Mouse (Mus musculus): ENCODE results near the gene Dusp3. TPM values are rescaled to one million over a fixed set of nuclear protein-coding genes. Genes with fewer than 3 reads are reported as not detected.

Gene Dusp3
- polyA plus RNA-seq, 1 experiment from 2014 or later, result 50.3 TPM

DNA sequence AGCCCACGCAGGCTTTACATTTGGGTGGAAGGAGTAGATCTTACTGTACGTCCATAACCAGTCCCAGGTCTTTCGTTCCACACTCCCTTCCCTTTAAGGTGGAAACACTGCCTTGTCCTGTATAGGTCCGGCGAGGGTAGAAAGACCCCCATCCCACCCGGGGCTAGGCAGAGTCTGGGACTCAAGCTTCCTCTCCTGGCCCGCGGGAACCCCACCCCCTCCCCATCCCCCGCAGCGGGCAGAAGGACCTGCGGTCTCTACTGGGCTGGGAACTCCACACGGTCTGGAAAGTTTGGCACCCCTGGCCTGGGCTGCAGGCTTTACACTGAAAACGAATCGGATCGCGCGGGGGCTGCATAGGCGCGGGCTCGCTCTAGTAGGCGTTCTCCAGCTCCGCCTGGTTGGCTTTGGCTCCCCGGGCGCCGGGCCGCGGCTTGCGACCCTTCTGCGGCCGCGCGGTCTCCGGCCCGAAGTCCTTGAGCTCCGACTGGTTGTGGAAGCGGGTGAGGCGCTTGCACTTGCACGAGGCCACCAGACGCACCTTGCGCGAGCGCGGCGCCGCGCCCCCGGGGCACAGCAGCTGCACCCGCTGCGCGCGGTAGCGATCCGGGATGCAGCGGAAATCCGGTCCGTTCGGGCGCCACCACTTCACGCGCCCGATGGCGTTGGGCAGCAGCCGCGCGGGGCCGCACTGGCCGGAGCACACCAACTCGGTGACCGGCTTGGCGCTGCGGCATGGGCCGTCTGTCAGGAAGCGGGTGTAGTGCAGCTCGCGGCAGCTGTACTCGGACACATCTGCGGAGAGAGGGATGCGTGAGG lies 23.1 kb downstream of the Dusp3 start:
- Histone ChIP-seq H3K27me3 (replicated peaks) (peaks cover 90% of the 10 kb centered on the region), H3K4me1 (peaks cover 53% of the 10 kb centered on the region), H3K4me2 (peak overlapping the region; percentile 90), H3K27ac (replicated peaks) (peak overlapping the region; percentile 33), H3K9me3 (no peaks in the 10 kb centered on the region), H3K9ac (peak overlapping the region; percentile 82), H3K4me3 (peak overlapping the region; percentile 62), H3K36me3 (no peaks in the 10 kb centered on the region)
- no peak for ATAC-seq (ENCODE audit: extremely low read depth, insufficient number of reproducible peaks, low FRiP score, low TSS enrichment)
- under 1% methylated on average over 78 of the region's 78 CpGs for WGBS

DNA sequence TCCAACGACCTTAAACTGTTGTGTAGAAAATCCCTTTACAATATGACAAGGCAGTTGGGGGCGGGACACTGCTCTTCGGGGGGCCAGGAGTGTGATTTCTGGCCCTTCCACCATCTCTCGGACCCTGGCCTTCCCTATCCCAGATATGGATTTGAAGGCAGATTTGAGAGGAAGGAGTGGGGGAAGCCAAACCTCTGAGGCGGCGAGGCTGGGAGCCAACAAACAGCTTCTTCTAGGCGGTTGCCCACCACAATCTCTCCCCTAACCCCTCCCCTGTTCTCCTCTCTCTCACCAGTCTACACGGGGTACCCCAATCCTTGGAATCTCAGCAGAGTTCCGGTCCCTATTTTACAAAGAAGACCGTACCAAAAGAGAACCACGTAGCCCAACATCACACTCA lies 23.8 kb downstream of the Dusp3 start:
- WGBS, result 4% methylated on average over 11 of the region's 11 CpGs
- ATAC-seq (ENCODE audit: extremely low read depth, insufficient number of reproducible peaks, low FRiP score, low TSS enrichment), result no peak

GRCm38 (mm10) chr11:101957476-101957875 lies 29.3 kb downstream of the Dusp3 start:
- Histone ChIP-seq H3K9ac (no peak overlapping the region), H3K27me3 (replicated peaks) (peaks cover 43% of the 10 kb centered on the region), H3K36me3 (no peaks in the 10 kb centered on the region), H3K27ac (replicated peaks) (no peak overlapping the region), H3K4me1 (peaks cover 31% of the 10 kb centered on the region), H3K4me2 (no peak overlapping the region), H3K9me3 (no peaks in the 10 kb centered on the region), H3K4me3 (no peak overlapping the region)
- ATAC-seq (ENCODE audit: extremely low read depth, insufficient number of reproducible peaks, low FRiP score, low TSS enrichment), result no peak
- WGBS, result 68% methylated on average over 5 of the region's 5 CpGs

More for the DNA sequence above, 23.8 kb downstream of the Dusp3 start:
- H3K4me1 ChIP-seq, result peaks cover 47% of the 10 kb centered on the region
- H3K36me3 ChIP-seq, result no peaks in the 10 kb centered on the region
- no peaks in the 10 kb centered on the region for H3K9me3 ChIP-seq
- peak overlapping the region; percentile 33; the same call in 1 of the 2 replicates for H3K27ac ChIP-seq (replicated peaks)
- peak overlapping the region; percentile 82 for H3K9ac ChIP-seq
- peak overlapping the region; percentile 62 for H3K4me3 ChIP-seq
- H3K4me2 ChIP-seq, result peak overlapping the region; percentile 90
- peaks cover 91% of the 10 kb centered on the region for H3K27me3 ChIP-seq (replicated peaks)

DNA sequence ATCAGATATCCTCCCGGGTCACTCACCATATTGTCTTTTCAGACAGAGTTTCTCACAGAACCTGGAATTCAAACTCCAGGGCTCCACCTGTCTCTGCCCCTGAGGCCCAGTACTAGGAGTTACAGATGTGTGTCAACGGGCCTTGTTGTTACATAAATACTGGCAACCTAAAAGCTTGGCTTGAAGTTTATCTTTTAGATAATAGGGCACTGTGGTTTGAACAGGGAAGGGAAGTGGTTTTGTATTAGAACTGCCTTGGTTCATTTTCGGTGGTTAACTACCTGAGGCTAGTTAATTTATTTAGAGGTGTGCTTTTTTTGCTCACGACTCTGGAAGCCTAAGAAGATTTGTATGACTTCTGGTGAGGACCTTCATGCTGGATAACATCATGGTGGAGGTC lies 33.4 kb downstream of the Dusp3 start:
- peaks cover 20% of the 10 kb centered on the region for H3K27me3 ChIP-seq (replicated peaks)
- ATAC-seq (ENCODE audit: extremely low read depth, insufficient number of reproducible peaks, low FRiP score, low TSS enrichment), result no peak
- no peaks in the 10 kb centered on the region for H3K9me3 ChIP-seq
- H3K4me3 ChIP-seq, result no peak overlapping the region
- H3K9ac ChIP-seq, result peak overlapping the region; percentile 24; the same call in 1 of the 2 replicates
- H3K4me1 ChIP-seq, result peaks cover 55% of the 10 kb centered on the region
- no peaks in the 10 kb centered on the region for H3K36me3 ChIP-seq
- H3K4me2 ChIP-seq, result peak overlapping the region; percentile 53
- WGBS, result 39% methylated on average over 4 of the region's 4 CpGs
- peak overlapping the region; percentile 82 for H3K27ac ChIP-seq (replicated peaks)

DNA sequence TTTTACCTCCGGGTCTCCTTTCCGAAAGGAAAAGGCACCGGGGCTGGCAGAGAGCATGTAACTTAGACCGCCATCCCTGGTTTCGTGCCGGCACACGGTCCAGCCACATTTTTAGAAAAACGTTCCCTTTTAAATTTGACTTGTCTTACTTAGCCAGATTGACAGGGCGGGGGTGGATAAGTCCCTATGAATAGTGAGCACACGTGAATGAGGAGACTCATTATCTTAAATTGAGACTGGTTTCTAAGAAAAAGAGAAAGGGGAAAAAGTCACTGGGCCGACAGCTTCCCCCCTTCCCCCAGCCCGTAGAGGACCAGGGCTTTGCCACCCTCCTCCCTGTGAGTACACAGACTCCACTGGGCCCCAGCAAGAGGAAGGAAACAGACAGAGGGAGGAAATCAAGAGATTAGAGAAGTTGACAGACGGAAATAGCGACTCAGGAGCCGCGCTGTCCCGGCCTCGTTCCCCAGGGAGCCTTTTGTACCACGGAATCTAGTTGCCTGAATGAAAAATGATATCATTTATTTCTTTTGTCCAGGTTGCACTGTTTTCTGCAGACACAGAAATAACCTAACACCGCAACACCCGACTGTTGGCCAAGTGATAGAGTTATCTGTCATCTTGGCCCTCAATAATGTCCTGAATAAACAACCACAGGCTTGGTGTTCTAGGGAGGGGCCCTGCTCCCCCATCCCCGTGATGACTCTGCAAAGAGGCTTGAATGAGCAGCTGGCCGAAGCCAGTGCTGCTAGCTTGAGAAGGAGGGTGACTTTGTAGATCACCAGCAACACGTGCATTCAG lies 34.1 kb downstream of the Dusp3 start:
- Histone ChIP-seq H3K9ac (peak overlapping the region; percentile 24; the same call in 1 of the 2 replicates), H3K36me3 (no peaks in the 10 kb centered on the region), H3K27me3 (replicated peaks) (peaks cover 13% of the 10 kb centered on the region; the same call in 1 of the 2 replicates), H3K4me2 (peak overlapping the region; percentile 53), H3K4me3 (peak overlapping the region; percentile 13; the same call in 1 of the 2 replicates), H3K9me3 (no peaks in the 10 kb centered on the region), H3K27ac (replicated peaks) (peak overlapping the region; percentile 82), H3K4me1 (peaks cover 57% of the 10 kb centered on the region)
- peak; percentile 58 for ATAC-seq (ENCODE audit: extremely low read depth, insufficient number of reproducible peaks, low FRiP score, low TSS enrichment)
- 20% methylated on average over 24 of the region's 24 CpGs for WGBS

DNA sequence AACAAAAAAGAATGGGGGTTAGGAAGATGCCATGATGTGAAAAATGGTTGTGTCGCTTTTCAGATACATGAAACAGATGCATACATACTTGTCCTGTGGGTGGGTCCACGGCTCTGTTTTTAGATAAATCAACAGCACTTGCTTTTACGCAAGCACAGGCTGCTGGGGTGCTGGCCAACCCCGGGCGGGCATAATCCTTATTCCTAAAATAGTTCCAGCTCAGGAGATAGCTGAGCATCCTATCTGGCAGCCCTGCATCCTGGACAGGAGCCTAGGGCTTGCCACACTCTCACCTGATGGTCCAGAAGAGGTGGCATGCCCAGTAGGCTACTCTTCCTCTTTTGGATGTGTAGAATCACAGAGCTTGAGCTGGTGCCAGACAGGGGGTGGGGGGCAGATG lies 36.8 kb downstream of the Dusp3 start:
- ATAC-seq (ENCODE audit: extremely low read depth, insufficient number of reproducible peaks, low FRiP score, low TSS enrichment), result no peak
- 53% methylated on average over 5 of the region's 5 CpGs for WGBS
- 0 out of 2 replicates have a peak, but pooled peaks cover 9% of the 10 kb centered on the region for H3K27me3 ChIP-seq (replicated peaks)

GRCm38 (mm10) chr11:101946525-101946924 lies 40.3 kb downstream of the Dusp3 start:
- Histone ChIP-seq H3K36me3 (no peaks in the 10 kb centered on the region), H3K4me2 (no peak overlapping the region), H3K27ac (replicated peaks) (no peak overlapping the region), H3K4me1 (peaks cover 22% of the 10 kb centered on the region), H3K9ac (no peak overlapping the region), H3K27me3 (replicated peaks) (0 out of 2 replicates have a peak, but pooled peaks cover under 1% of the 10 kb centered on the region), H3K9me3 (no peaks in the 10 kb centered on the region), H3K4me3 (no peak overlapping the region)
- no peak for ATAC-seq (ENCODE audit: extremely low read depth, insufficient number of reproducible peaks, low FRiP score, low TSS enrichment)
- WGBS, result 35% methylated on average over 5 of the region's 5 CpGs

More for the DNA sequence above, 36.8 kb downstream of the Dusp3 start:
- Histone ChIP-seq H3K27ac (replicated peaks) (no peak overlapping the region), H3K9ac (no peak overlapping the region), H3K4me1 (peaks cover 56% of the 10 kb centered on the region), H3K9me3 (no peaks in the 10 kb centered on the region), H3K4me3 (no peak overlapping the region), H3K4me2 (no peak overlapping the region), H3K36me3 (no peaks in the 10 kb centered on the region)

DNA sequence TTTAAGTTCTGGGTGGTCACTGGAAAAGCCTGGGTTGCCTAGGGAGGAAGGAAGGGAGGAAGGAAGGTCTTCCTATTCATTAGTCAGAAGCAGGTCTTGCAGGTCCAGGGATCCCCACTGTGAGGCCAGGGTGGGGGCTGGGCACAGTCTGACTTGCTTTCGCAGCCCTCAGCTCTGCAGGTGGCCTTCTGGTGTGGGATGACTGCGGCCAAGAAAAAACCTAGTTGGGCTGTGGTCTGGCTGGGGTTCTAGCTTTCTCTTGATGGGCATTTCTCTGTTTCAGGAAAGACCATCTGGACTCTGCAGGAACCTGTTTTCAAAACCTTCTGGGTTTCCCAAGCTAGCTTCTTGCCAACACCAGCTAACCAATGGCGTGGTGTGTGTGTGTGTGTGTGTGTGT lies 43.8 kb downstream of the Dusp3 start:
- ATAC-seq (ENCODE audit: extremely low read depth, insufficient number of reproducible peaks, low FRiP score, low TSS enrichment), result no peak
- no peak overlapping the region for H3K9ac ChIP-seq
- 0 out of 2 replicates have a peak, but pooled peaks cover 4% of the 10 kb centered on the region for H3K4me1 ChIP-seq
- no peaks in the 10 kb centered on the region for H3K9me3 ChIP-seq
- H3K4me2 ChIP-seq, result no peak overlapping the region
- no peaks in the 10 kb centered on the region for H3K36me3 ChIP-seq
- WGBS, result 44% methylated on average over 3 of the region's 3 CpGs
- peaks cover 17% of the 10 kb centered on the region; the same call in 1 of the 2 replicates for H3K27me3 ChIP-seq (replicated peaks)
- no peak overlapping the region for H3K4me3 ChIP-seq
- H3K27ac ChIP-seq (replicated peaks), result no peak overlapping the region

GRCm38 (mm10) chr11:101937108-101937507 lies 49.7 kb downstream of the Dusp3 start:
- Histone ChIP-seq H3K27ac (replicated peaks) (peak overlapping the region; percentile 50), H3K9ac (peak overlapping the region; percentile 83), H3K4me1 (peaks cover 26% of the 10 kb centered on the region), H3K4me3 (peak overlapping the region; percentile 54), H3K9me3 (no peaks in the 10 kb centered on the region), H3K36me3 (no peaks in the 10 kb centered on the region), H3K4me2 (peak overlapping the region; percentile 85), H3K27me3 (replicated peaks) (peaks cover 26% of the 10 kb centered on the region; the same call in 1 of the 2 replicates)
- under 1% methylated on average over 32 of the region's 32 CpGs for WGBS
- no peak for ATAC-seq (ENCODE audit: extremely low read depth, insufficient number of reproducible peaks, low FRiP score, low TSS enrichment)

GRCm38 (mm10) chr11:101936421-101936820 lies 50.4 kb downstream of the Dusp3 start:
- Histone ChIP-seq H3K4me3 (0 out of 2 replicates have a peak overlapping the region, but pooled peaks have one; percentile 54), H3K4me2 (peak overlapping the region; percentile 85), H3K36me3 (no peaks in the 10 kb centered on the region), H3K4me1 (peaks cover 31% of the 10 kb centered on the region), H3K27me3 (replicated peaks) (peaks cover 26% of the 10 kb centered on the region; the same call in 1 of the 2 replicates), H3K9me3 (no peaks in the 10 kb centered on the region), H3K9ac (no peak overlapping the region), H3K27ac (replicated peaks) (no peak overlapping the region)
- WGBS, result 32% methylated on average over 7 of the region's 7 CpGs
- no peak for ATAC-seq (ENCODE audit: extremely low read depth, insufficient number of reproducible peaks, low FRiP score, low TSS enrichment)

DNA sequence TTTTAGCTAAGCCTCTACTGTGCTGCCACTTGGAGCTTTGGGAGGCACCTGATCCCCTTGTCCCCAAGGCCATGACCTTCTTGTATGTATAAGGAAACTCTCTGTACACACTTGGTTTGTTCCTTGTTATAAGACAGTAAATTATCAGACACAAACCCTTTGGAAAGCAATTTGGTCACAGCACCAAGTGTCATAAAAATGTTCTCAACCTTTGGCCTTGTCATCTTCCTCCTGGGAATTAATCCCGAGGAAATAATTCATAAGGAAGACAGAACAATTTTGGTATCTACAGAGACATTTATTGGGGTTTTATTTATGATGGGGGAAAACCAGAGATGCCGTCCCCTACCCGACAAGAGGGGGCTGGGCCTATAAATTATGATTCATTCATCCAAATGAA lies 51.1 kb downstream of the Dusp3 start:
- Histone ChIP-seq H3K4me2 (no peak overlapping the region), H3K36me3 (no peaks in the 10 kb centered on the region), H3K4me3 (no peak overlapping the region), H3K9me3 (no peaks in the 10 kb centered on the region), H3K9ac (no peak overlapping the region), H3K27ac (replicated peaks) (no peak overlapping the region), H3K27me3 (replicated peaks) (peaks cover 26% of the 10 kb centered on the region; the same call in 1 of the 2 replicates), H3K4me1 (peaks cover 31% of the 10 kb centered on the region)
- ATAC-seq (ENCODE audit: extremely low read depth, insufficient number of reproducible peaks, low FRiP score, low TSS enrichment), result no peak
- WGBS, result 75% methylated on average over 3 of the region's 3 CpGs
